Mouse (Mus musculus) ES-E14 (cell line): ENCODE results near the gene Akap5.
A peak's percentile ranks its signal among the peaks of the same experiment; 100 is the strongest.

ENCODE experiments used
- CHD2 ChIP-seq: IDR thresholded peaks from 2 replicates; pipeline ENCODE4 v1.6.1; 2014; ENCODE audit warnings: mild to moderate bottlenecking, low read depth, low read length, inconsistent platforms
- HCFC1 ChIP-seq: IDR thresholded peaks from 2 replicates; pipeline ENCODE4 v1.6.1; 2012; ENCODE audit warnings: low read length, inconsistent platforms, borderline replicate concordance; ENCODE audit not compliant: insufficient read depth
- MAFK ChIP-seq: IDR thresholded peaks from 2 replicates; pipeline ENCODE4 v1.6.1; 2014; ENCODE audit warnings: mild to moderate bottlenecking, low read depth, low read length, inconsistent platforms; ENCODE audit not compliant: insufficient read depth
- ZC3H11A ChIP-seq: IDR thresholded peaks from 2 replicates; pipeline ENCODE4 v1.6.1; 2012; ENCODE audit warnings: low read depth, mild to moderate bottlenecking, inconsistent platforms, low read length, borderline replicate concordance
- ZNF384 ChIP-seq: IDR thresholded peaks from 2 replicates; pipeline ENCODE4 v1.6.1; 2012; ENCODE audit warnings: low read depth, low read length, inconsistent platforms

GRCm38 (mm10) chr12:76282132-76282531, 42.6 kb upstream of the Akap5 start:
- TF ChIP-seq HCFC1 (no peak), ZNF384 (no peak), CHD2 (no peak), ZC3H11A (no peak), MAFK (peak; percentile 98)
